19 mouse cellular contexts compared by ENCODE assay signal in genomic region chr17:74564151-74564550, GRCm38 (mm10).
"Had no signal": no experiment of that assay in that cellular context is flagged by ENCODE, and none has a peak within 500 bp of the region (broad histone marks: within the 10 kb centered on the region; RNA-seq: fewer than 3 reads in every experiment).

No protein-coding gene starts in this region.

- H3K9me3 ChIP-seq: intestine, embryonic 15.5 days; limb, embryonic 12.5 days; limb, embryonic 15.5 days; liver, embryonic 13.5 days; midbrain, embryonic 12.5 days; midbrain, embryonic 15.5 days; neural tube, embryonic 13.5 days; stomach, embryonic 15.5 days had no signal

- H3K27ac ChIP-seq: intestine, embryonic 15.5 days; limb, embryonic 12.5 days; limb, embryonic 15.5 days; liver, embryonic 13.5 days; midbrain, embryonic 12.5 days; midbrain, embryonic 15.5 days; neural tube, embryonic 13.5 days; stomach, embryonic 15.5 days had no signal

- H3K27me3 ChIP-seq: intestine, embryonic 15.5 days; limb, embryonic 12.5 days; limb, embryonic 15.5 days; liver, embryonic 13.5 days; midbrain, embryonic 12.5 days; midbrain, embryonic 15.5 days; neural tube, embryonic 13.5 days; stomach, embryonic 15.5 days had no signal

- ATAC-seq: hindbrain, embryonic 16.5 days; intestine, embryonic 15.5 days; midbrain, embryonic 15.5 days had no signal

- H3K4me2 ChIP-seq: intestine, embryonic 15.5 days; limb, embryonic 12.5 days; limb, embryonic 15.5 days; liver, embryonic 13.5 days; midbrain, embryonic 12.5 days; midbrain, embryonic 15.5 days; neural tube, embryonic 13.5 days; stomach, embryonic 15.5 days had no signal

- H3K4me3 ChIP-seq: intestine, embryonic 15.5 days; limb, embryonic 12.5 days; limb, embryonic 15.5 days; liver, embryonic 13.5 days; midbrain, embryonic 12.5 days; midbrain, embryonic 15.5 days; myocyte; neural tube, embryonic 13.5 days; stomach, embryonic 15.5 days had no signal

- H3K4me1 ChIP-seq: intestine, embryonic 15.5 days; limb, embryonic 12.5 days; limb, embryonic 15.5 days; liver, embryonic 13.5 days; midbrain, embryonic 12.5 days; midbrain, embryonic 15.5 days; neural tube, embryonic 13.5 days; stomach, embryonic 15.5 days had no signal

- DNase-seq: kidney, postnatal 14 days; left cerebral cortex, postnatal 4 days; liver, embryonic 13.5 days; lung, adult 2 months; lung, postnatal 14 days; lung, postnatal 4 days; retina, postnatal 1 day; right cerebral cortex, postnatal 25 days; spleen, adult 18-20 months; thymus, postnatal 25 days had no signal

- H3K9ac ChIP-seq: intestine, embryonic 15.5 days; limb, embryonic 12.5 days; limb, embryonic 15.5 days; liver, embryonic 13.5 days; midbrain, embryonic 12.5 days; midbrain, embryonic 15.5 days; neural tube, embryonic 13.5 days; stomach, embryonic 15.5 days had no signal
